Mouse (Mus musculus): ENCODE data around the gene Gm13539. TPM values are rescaled to one million over a fixed set of nuclear protein-coding genes. Genes with fewer than 3 reads are reported as not detected.
A peak's percentile ranks its signal among the peaks of the same experiment; 100 is the strongest.

Gene Gm13539
- total RNA-seq, 2 experiments from 2014 or later, result not detected

DNA sequence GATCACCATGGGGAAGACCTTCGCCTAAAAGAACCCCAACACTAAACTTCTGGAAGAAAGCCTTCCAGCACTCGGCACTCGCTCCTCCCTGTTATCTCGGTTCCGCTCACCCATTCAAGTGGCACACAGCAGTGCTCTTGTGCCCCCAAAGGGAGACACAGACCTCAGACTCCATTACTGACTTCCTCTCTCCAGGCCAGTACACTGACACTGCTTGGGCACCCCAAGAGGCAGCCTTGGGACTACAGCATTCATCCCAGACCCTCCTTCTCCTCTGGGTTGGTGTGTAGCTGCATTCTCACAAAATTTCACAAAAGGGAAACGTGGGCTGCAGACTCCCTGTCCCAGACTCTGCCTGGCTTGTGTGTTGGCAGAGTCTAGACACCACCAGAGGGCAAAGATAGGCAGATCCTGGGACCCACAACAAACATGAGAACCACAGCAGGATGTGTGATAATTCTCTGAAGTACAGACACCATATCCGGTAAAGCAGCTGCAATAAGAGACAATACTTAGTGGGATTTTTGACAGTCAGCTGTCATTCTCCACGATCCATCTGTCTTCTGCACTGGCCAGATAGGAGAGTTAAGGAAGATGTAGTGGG is 46.4 kb downstream of the Gm13539 start:
- DNase-seq, result no peak

DNA sequence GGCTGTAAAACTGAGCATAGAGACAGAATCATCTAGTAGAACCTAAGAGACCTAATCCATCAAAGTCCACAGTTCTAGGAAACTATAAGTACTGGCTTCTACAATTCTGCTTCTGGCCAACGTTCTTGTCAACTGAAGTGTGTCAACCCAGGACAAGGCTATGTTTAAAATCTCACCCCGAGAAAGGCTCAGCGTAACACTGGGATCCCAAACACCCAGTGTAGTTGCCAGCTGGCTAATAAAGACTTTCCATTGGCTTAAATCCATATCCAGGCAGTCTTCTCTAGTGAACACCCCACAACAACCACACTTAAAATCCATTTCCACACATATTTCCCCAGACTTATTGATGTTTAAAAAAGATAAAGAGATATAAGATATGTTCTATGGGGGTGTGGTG is 48.7 kb downstream of the Gm13539 start:
- DNase-seq, result peak; percentile 21

DNA sequence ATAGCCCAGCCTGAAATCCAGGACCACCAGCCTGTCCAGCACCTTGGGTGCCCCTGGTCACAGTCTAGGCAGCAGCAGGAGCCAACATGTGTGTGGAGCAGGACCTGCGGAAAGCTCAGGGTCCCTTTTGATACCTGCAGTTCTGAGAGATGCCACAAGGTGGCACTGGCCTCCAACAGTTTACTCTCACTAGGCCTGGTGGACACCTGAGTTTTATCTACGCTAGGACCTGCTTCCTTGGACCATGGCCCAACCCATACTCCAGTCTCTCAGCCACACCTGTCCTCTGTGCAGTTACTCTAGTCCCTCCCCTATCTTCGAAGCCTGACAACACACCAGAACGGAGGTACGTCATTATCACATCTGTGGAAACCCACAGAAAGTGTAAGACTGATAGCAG is 54.2 kb downstream of the Gm13539 start:
- peak; percentile 85 for DNase-seq

Other genes starting within 250 kb of the Gm13539 start
- 10 to 100 TPM; 18.0 to 22.7 TPM for gene Traf2, start 235.3 kb upstream of the Gm13539 start, total RNA-seq (2021)
- gene Edf1, start 224.4 kb upstream of the Gm13539 start, total RNA-seq (2021), result 100 to 1,000 TPM; 266 to 285 TPM
- gene Mamdc4, start 207.4 kb upstream of the Gm13539 start, total RNA-seq (2021), result 1 to 10 TPM; 1.6 to 6.3 TPM
- 10 to 100 TPM; 63.5 to 82.8 TPM for gene Phpt1, start 207.0 kb upstream of the Gm13539 start, total RNA-seq (2021)
- 1 to 10 TPM; 1.8 to 2.2 TPM for gene Ajm1, start 200.5 kb upstream of the Gm13539 start, total RNA-seq (2021)
- gene Rabl6, start 173.7 kb upstream of the Gm13539 start, total RNA-seq (2021), result 10 to 100 TPM; 70.0 to 88.5 TPM
- gene Ccdc183, start 164.6 kb upstream of the Gm13539 start, total RNA-seq (2021), result not detected
- gene Tmem141, start 160.3 kb upstream of the Gm13539 start, total RNA-seq (2021), result 10 to 100 TPM; 28.2 to 30.8 TPM
- 10 to 100 TPM; 11.3 to 15.8 TPM for gene Fcna, start 154.2 kb upstream of the Gm13539 start, total RNA-seq (2021)
- gene Lcn8, start 129.1 kb upstream of the Gm13539 start, total RNA-seq (2021), result 1 to 10 TPM in 1 of 2 experiments, not detected in 1; 1.6 TPM
- not detected for gene Lcn5, start 124.3 kb upstream of the Gm13539 start, total RNA-seq (2021)
- gene Lcn6, start 105.5 kb upstream of the Gm13539 start, total RNA-seq (2021), result not detected
- gene Lcn10, start 99.5 kb upstream of the Gm13539 start, total RNA-seq (2021), result not detected
- 1 to 10 TPM; 2.4 to 2.6 TPM for gene Obp2a, start 82.2 kb upstream of the Gm13539 start, total RNA-seq (2021)
- 10 to 100 TPM; 40.8 to 42.7 TPM for gene Bmyc, start 75.5 kb upstream of the Gm13539 start, total RNA-seq (2021)
- not detected for gene Obp2b, start 45.2 kb upstream of the Gm13539 start, total RNA-seq (2021)
- not detected for gene Lcn3, start 16.7 kb upstream of the Gm13539 start, total RNA-seq (2021)
- not detected for gene Lcn11, start 5.2 kb upstream of the Gm13539 start, total RNA-seq (2021)
- gene Glt6d1, start 33.6 kb downstream of the Gm13539 start, total RNA-seq (2021), result not detected
- gene Lcn9, start 40.9 kb downstream of the Gm13539 start, total RNA-seq (2021), result not detected
- gene Sohlh1, start 65.0 kb downstream of the Gm13539 start, total RNA-seq (2021), result not detected
- 1 to 10 TPM; 4.0 to 7.2 TPM for gene Kcnt1, start 81.5 kb downstream of the Gm13539 start, total RNA-seq (2021)
- 10 to 100 TPM; 28.2 to 28.7 TPM for gene Camsap1, start 201.0 kb downstream of the Gm13539 start, total RNA-seq (2021)
- gene Ubac1, start 239.5 kb downstream of the Gm13539 start, total RNA-seq (2021), result 10 to 100 TPM; 50.5 to 77.3 TPM